Mouse (Mus musculus) testis, adult 2 months (tissue): ENCODE results near the gene Myh9. TPM values are rescaled to one million over a fixed set of nuclear protein-coding genes. Genes with fewer than 3 reads are reported as not detected.

ENCODE experiments used
- H3K27ac ChIP-seq: fragments of 200-500 bp; 2 replicates; pipeline ENCODE4 v1.5.1; 2012; ENCODE audit warnings: low read depth, low read length; ENCODE audit not compliant: control insufficient read depth, insufficient read depth
- H3K27me3 ChIP-seq: fragments of 200-500 bp; 2 replicates; pipeline ENCODE4 v1.6.1; 2012; ENCODE audit warnings: mild to moderate bottlenecking, low read length, moderate library complexity; ENCODE audit not compliant: control insufficient read depth, insufficient read depth
- H3K36me3 ChIP-seq: fragments of 200-500 bp; 2 replicates; pipeline ENCODE4 v1.6.1; 2012; ENCODE audit warnings: mild to moderate bottlenecking, low read length; ENCODE audit not compliant: control insufficient read depth, insufficient read depth
- H3K4me1 ChIP-seq: fragments of 200-500 bp; 2 replicates; pipeline ENCODE4 v1.6.1; 2012; ENCODE audit warnings: low read length; ENCODE audit not compliant: control insufficient read depth, insufficient read depth
- H3K4me3 ChIP-seq: fragments of 200-500 bp; 2 replicates; pipeline ENCODE4 v1.5.1; 2012; ENCODE audit warnings: low read depth, mild to moderate bottlenecking, low read length, moderate library complexity, mixed read lengths; ENCODE audit not compliant: control insufficient read depth
- CTCF ChIP-seq: fragments of 200-500 bp; IDR thresholded peaks from 2 replicates; pipeline ENCODE4 v1.5.1; 2012; ENCODE audit warnings: low read depth, mild to moderate bottlenecking, inconsistent platforms, low read length, moderate library complexity; ENCODE audit not compliant: control insufficient read depth, insufficient read depth, insufficient replicate concordance
- POLR2A ChIP-seq: fragments of 200-500 bp; IDR thresholded peaks from 2 replicates; pipeline ENCODE4 v1.6.1; 2012; ENCODE audit warnings: low read depth, mild to moderate bottlenecking, inconsistent platforms, low read length, moderate library complexity; ENCODE audit not compliant: control insufficient read depth
- polyA plus RNA-seq: library from polyadenylated mRNA; depleted of rRNA; stranded (reverse); fragments of >200 nt; gene quantifications from 2 replicates; pipeline ENCODE4 v1.2.3, GENCODE M21; 2012

The Myh9 gene
- polyA plus RNA-seq, 1 experiment, result 4.5 TPM

DNA sequence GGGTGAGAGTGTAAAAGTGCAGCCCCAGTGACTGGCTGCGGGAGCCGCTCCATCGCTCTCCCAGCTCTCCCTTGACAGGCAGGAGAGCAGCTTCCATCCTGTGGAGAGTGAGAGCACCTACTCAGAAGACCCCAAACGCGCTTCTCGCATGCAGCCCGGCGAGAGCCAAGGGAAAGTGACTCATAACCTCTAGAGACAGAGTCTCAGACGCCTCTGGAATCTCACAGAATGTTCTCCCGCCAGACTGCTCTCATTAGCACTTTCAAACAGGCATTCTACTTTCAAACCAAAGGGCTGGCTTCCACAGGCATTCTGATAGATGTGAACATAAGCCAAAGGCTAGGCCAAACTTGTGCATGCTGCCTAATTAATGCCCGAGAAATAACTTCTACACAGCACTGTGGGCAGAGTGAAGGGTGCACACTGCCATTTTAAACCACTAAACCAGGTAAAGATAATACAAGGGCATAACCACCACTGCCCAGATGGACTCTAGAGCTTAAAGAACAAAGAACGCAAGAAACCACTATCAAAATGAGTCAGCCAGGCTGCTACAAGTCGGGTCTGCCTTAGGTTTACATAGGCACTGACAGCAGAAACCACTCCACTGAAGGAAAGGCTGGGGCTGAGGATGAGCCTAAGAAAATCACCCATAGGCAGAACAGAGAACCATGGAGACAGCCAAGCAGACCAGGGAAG, 35.3 kb downstream of the Myh9 start:
- Histone ChIP-seq H3K27ac (peak overlapping the region; percentile 14; the same call in 1 of the 2 replicates), H3K36me3 (no peaks in the 10 kb centered on the region)

DNA sequence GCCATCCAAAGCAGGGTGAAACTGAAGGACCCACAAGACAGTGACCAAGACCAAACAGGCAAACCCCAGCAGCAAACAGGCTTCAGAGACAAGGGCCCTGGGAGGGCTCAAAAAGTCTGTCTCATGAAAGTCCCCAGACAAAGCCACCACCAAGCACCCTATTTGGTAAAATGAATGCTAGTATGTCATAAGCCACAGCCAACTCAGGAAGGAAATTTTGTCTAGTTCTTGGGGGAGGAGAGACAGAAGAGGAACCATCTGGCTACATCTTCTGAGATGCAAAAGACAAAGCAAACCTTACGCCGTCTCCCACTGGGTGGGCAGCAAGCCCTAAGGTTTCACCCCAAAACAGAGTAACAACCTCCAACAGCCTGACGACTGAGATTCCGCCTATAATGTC, 36.3 kb downstream of the Myh9 start:
- H3K36me3 ChIP-seq, result no peaks in the 10 kb centered on the region

More for the DNA sequence above, 35.3 kb downstream of the Myh9 start:
- TF ChIP-seq CTCF, result no peak
- no peak for TF ChIP-seq POLR2A
- H3K4me1 ChIP-seq, result no peaks in the 10 kb centered on the region; the same call in 1 of the 2 replicates
- H3K4me3 ChIP-seq, result no peak overlapping the region
- no peaks in the 10 kb centered on the region for H3K27me3 ChIP-seq

DNA sequence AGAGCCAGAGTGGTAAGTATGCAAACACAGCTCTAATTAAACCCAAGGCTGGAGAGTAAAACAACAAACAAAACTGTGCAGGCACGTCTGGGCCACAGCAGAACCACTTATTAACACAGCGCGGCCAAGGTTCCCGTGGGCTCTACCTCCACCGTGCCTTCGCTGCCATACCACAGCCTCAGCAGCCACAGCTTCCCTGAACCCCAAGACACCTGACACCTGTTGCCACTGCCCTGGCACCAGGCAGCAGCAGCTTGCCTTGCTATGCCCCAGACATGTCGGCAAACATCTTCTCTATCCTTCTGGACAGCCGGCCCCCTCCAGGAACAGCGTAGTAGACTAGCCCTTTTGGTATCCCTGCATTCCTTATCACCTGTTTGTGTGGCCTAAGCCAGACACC, 37.0 kb downstream of the Myh9 start:
- Histone ChIP-seq H3K27me3 (no peaks in the 10 kb centered on the region), H3K36me3 (no peaks in the 10 kb centered on the region), H3K4me3 (no peak overlapping the region), H3K27ac (no peak overlapping the region), H3K4me1 (peaks cover 2% of the 10 kb centered on the region; the same call in 1 of the 2 replicates)
- no peak for TF ChIP-seq CTCF
- TF ChIP-seq POLR2A, result no peak

More for the DNA sequence above, 36.3 kb downstream of the Myh9 start:
- Histone ChIP-seq H3K27me3 (no peaks in the 10 kb centered on the region), H3K27ac (0 out of 2 replicates have a peak overlapping the region, but pooled peaks have one; percentile 15), H3K4me3 (no peak overlapping the region), H3K4me1 (no peaks in the 10 kb centered on the region; the same call in 1 of the 2 replicates)
- TF ChIP-seq CTCF, result no peak
- TF ChIP-seq POLR2A, result no peak

DNA sequence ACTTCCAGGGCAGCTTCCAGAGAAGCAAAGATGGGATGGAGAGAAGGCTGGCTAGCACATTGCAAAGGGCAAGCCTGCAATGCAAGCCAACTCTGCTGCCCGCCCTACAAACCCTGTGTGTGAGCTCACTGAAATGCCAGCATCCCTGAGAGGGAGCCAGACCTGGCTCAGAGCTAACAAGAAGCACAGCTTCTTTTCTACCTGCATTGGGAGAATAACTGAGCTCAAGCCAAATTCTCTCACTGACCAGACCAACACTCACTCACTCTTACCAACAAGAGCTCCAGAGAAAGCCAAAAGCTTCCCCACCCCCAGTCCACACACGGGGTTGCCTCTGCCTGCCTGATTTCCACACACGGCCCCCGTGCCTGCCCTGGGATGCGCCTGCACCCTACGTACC, 37.5 kb downstream of the Myh9 start:
- peaks cover 5% of the 10 kb centered on the region for H3K4me1 ChIP-seq
- no peak overlapping the region for H3K27ac ChIP-seq
- no peak for TF ChIP-seq CTCF
- TF ChIP-seq POLR2A, result no peak
- no peaks in the 10 kb centered on the region for H3K36me3 ChIP-seq
- H3K27me3 ChIP-seq, result no peaks in the 10 kb centered on the region
- no peak overlapping the region for H3K4me3 ChIP-seq

DNA sequence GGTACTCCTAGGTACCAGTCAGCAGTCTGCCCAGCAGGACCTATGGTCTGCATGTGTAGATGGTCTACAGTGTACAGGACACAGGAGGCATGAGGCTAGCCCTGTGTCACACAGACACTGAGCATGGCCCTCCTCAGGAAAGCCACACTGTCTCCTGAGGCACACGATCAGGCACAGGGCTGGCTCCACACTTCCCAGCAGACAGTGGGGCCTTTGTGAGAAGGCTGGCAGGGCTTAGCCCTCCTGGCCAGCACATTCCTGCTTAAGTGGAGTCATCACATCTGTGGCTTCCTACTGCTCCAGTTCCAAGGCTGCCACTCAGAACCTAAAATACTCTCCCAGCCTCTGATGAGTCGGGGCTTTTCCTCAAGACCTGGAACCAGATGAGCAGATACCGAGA, 38.2 kb downstream of the Myh9 start:
- Histone ChIP-seq H3K27ac (no peak overlapping the region), H3K4me1 (peaks cover 8% of the 10 kb centered on the region), H3K36me3 (no peaks in the 10 kb centered on the region), H3K27me3 (no peaks in the 10 kb centered on the region), H3K4me3 (no peak overlapping the region)
- TF ChIP-seq POLR2A (no peak), CTCF (no peak)

DNA sequence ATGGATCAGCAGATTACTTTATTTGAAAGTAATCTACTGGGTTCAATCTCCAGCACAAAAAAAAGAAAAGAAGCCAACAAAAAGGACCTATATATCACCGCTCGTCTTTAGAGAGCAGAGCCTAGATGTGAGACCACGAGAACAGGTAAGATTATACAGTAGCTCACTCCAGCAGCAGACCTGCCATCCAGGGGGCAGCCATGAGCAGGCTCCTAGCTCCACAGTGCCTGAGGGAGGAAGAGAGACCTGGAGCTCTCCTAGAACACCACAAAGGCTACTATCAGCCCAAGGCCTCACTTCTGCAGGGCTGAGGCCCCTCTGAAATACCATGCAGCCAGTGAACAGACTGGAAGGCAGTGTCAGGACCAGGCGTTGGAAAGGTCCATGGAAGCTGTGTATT, 39.0 kb downstream of the Myh9 start:
- no peak for TF ChIP-seq POLR2A
- no peak for TF ChIP-seq CTCF
- no peak overlapping the region for H3K27ac ChIP-seq
- H3K4me1 ChIP-seq, result peaks cover 8% of the 10 kb centered on the region
- H3K36me3 ChIP-seq, result no peaks in the 10 kb centered on the region
- H3K4me3 ChIP-seq, result no peak overlapping the region
- H3K27me3 ChIP-seq, result no peaks in the 10 kb centered on the region

DNA sequence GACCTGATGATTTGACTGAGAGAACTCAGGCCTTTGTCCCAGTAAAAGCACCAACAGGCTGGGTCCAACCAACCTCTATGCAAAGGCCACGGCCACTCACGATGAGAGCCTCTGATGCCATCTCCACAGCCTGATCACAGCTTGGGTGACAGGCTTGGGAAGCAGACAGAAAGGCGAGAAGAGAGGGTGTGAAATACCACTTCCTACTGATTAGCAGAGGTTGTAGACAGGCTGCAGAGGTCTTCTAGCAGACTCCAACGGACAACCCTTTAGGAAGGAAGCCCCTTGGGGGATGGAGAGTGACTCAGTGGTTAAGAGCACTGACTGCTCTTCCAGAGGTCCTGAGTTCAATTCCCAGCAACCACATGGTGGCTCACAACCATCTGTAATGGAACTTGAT, 40.8 kb downstream of the Myh9 start:
- no peak overlapping the region for H3K4me3 ChIP-seq
- H3K36me3 ChIP-seq, result no peaks in the 10 kb centered on the region
- no peak for TF ChIP-seq POLR2A
- no peaks in the 10 kb centered on the region for H3K27me3 ChIP-seq
- H3K27ac ChIP-seq, result peak overlapping the region; percentile 58; the same call in 1 of the 2 replicates
- peaks cover 8% of the 10 kb centered on the region for H3K4me1 ChIP-seq
